Mouse (Mus musculus): ENCODE results near the gene Epb42.
"Not testable (repeated sequence)": the region's sequence is repeated elsewhere in the genome, so short reads cannot be mapped to it uniquely, and the experiment has no call there.

The Epb42 gene

GRCm38 (mm10) chr2:121007925-121008663 is 28.8 kb downstream of the Epb42 start, which contains the start of gene Ccndbp1:
TSS of gene Ccndbp1 (plus strand) at chr2:121008403.
- peak; percentile 96 for DNase-seq (ENCODE audit: low read depth)

- peak; percentile 3 for DNase-seq (ENCODE audit: low read depth)
These were observed 29.9 kb downstream of the Epb42 start for GRCm38 (mm10) chr2:121006986-121007385.

GRCm38 (mm10) chr2:121004018-121004811 is 32.7 kb downstream of the Epb42 start:
- no peak for DNase-seq (ENCODE audit: low read depth)

GRCm38 (mm10) chr2:121003586-121003985 is 33.3 kb downstream of the Epb42 start:
- DNase-seq (ENCODE audit: low read depth), result peak; percentile 40

- no peak for DNase-seq (ENCODE audit: low read depth)
These were observed 38.0 kb downstream of the Epb42 start for GRCm38 (mm10) chr2:120998863-120999262.

- not testable (repeated sequence) for DNase-seq (ENCODE audit: low read depth)
These were observed 40.3 kb downstream of the Epb42 start for GRCm38 (mm10) chr2:120996607-120997006.

GRCm38 (mm10) chr2:120991196-120991595 is 45.7 kb downstream of the Epb42 start:
- no peak for DNase-seq (ENCODE audit: low read depth)

- peak; percentile 49 for DNase-seq (ENCODE audit: low read depth)
These were observed 51.6 kb downstream of the Epb42 start for GRCm38 (mm10) chr2:120985241-120985640.

- DNase-seq (ENCODE audit: low read depth), result no peak
These were observed 53.3 kb downstream of the Epb42 start for GRCm38 (mm10) chr2:120983611-120984010.

- DNase-seq (ENCODE audit: low read depth), result no peak
These were observed 56.0 kb downstream of the Epb42 start for GRCm38 (mm10) chr2:120980861-120981260.

GRCm38 (mm10) chr2:120979819-120980218 is 57.1 kb downstream of the Epb42 start:
- no peak for DNase-seq (ENCODE audit: low read depth)

GRCm38 (mm10) chr2:120978693-120979037 is 58.2 kb downstream of the Epb42 start:
- peak; percentile 66 for DNase-seq (ENCODE audit: low read depth)

- DNase-seq (ENCODE audit: low read depth), result peak; percentile 57
These were observed 58.8 kb downstream of the Epb42 start for GRCm38 (mm10) chr2:120977926-120978692.

- peak; percentile 82 for DNase-seq (ENCODE audit: low read depth)
These were observed 59.6 kb downstream of the Epb42 start, which contains the start of gene Tmem62 for GRCm38 (mm10) chr2:120976990-120977925. TSS of gene Tmem62 (plus strand) at chr2:120977017.

- peak; percentile 67 for DNase-seq (ENCODE audit: low read depth)
These were observed 60.6 kb downstream of the Epb42 start for GRCm38 (mm10) chr2:120976308-120976707.

- peak; percentile 27 for DNase-seq (ENCODE audit: low read depth)
These were observed 63.9 kb downstream of the Epb42 start for GRCm38 (mm10) chr2:120972964-120973363.

GRCm38 (mm10) chr2:120972257-120972656 is 64.6 kb downstream of the Epb42 start:
- not testable (repeated sequence) for DNase-seq (ENCODE audit: low read depth)

GRCm38 (mm10) chr2:120971766-120972165 is 65.1 kb downstream of the Epb42 start:
- DNase-seq (ENCODE audit: low read depth), result peak; percentile 16

GRCm38 (mm10) chr2:120970559-120971080 is 66.3 kb downstream of the Epb42 start, which contains the start of gene Ubr1:
TSS of gene Ubr1 (minus strand) at chr2:120970715.
- peak; percentile 94 for DNase-seq (ENCODE audit: low read depth)

- DNase-seq (ENCODE audit: low read depth), result no peak
These were observed 66.8 kb downstream of the Epb42 start for GRCm38 (mm10) chr2:120970045-120970539.
